Mouse (Mus musculus) adrenal gland, postnatal 14 days (tissue): ENCODE data around the gene Ipo5. TPM values are rescaled to one million over a fixed set of nuclear protein-coding genes. Genes with fewer than 3 reads are reported as not detected.

Source experiments
- total RNA-seq: library from RNA; stranded (reverse); gene quantifications from 2 replicates; pipeline ENCODE4 v1.2.3, GENCODE M21; 2021

The Ipo5 gene
- total RNA-seq, 1 experiment from 2014 or later, result 70.5 TPM

Other genes starting within 250 kb of the Ipo5 start
- gene Farp1, start 124.0 kb downstream of the Ipo5 start, total RNA-seq, result 21.1 and 22.4 TPM in 2 replicates